Mouse (Mus musculus) urinary bladder, postnatal 25 days (tissue): ENCODE results near the gene Tchp.

ENCODE experiments used
- DNase-seq: peaks from one replicate; pipeline ENCODE4 v3.0.0; 2022; ENCODE audit warnings: low spot score

The Tchp gene

DNA sequence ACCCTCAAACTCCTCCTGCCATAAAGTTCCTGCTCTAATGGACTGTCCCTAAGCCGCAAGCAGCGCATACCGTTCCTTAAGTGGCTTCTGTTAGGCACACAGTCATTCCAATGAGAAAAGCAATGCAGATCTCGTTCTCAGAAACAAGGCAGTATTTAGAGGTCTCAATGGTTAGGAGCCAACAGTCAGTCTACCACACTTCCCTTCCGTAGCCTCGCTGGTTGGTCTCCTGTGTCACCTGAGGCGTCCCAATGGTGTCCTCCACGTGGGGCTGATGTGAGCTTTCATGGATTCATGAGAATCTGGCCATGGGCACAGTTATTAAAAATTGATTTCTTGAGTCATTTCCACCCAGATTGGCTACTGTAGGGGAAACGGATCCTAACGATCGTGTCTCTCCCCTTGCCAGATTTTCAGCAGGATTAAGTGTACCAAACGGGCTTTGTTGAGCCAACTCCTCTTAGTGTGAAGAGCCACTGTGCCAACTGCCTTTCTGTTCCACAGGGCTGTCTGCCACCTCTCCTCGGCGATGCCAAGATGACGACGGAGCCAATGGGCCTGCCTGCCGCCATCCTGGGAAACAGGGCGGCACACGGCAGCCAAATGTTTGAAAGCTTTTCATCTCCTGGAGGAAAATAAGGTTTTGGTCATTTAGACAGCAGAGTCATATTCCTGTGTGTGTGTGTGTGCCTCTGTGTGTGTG lies 9.4 kb upstream of the Tchp start:
- DNase-seq, result no peak

DNA sequence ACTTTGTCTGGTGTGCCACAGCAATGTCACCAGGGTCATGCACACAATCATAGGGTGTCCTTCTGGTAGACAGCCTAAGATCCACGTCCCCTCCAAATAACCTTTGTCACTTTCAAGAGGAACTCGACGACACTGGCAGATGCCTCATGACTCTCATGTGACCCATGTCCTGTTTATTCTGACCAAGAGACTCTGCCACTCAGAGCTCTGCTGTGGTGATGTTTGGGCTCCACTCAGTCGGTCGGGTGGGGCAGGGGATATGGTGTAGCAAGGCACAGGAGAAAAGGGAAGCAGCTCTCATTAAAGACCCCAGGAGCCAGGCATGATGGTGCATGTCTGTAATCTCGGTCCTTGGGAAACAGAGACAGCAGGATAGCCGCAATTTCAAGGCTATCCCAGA lies 8.5 kb upstream of the Tchp start:
- DNase-seq, result no peak

DNA sequence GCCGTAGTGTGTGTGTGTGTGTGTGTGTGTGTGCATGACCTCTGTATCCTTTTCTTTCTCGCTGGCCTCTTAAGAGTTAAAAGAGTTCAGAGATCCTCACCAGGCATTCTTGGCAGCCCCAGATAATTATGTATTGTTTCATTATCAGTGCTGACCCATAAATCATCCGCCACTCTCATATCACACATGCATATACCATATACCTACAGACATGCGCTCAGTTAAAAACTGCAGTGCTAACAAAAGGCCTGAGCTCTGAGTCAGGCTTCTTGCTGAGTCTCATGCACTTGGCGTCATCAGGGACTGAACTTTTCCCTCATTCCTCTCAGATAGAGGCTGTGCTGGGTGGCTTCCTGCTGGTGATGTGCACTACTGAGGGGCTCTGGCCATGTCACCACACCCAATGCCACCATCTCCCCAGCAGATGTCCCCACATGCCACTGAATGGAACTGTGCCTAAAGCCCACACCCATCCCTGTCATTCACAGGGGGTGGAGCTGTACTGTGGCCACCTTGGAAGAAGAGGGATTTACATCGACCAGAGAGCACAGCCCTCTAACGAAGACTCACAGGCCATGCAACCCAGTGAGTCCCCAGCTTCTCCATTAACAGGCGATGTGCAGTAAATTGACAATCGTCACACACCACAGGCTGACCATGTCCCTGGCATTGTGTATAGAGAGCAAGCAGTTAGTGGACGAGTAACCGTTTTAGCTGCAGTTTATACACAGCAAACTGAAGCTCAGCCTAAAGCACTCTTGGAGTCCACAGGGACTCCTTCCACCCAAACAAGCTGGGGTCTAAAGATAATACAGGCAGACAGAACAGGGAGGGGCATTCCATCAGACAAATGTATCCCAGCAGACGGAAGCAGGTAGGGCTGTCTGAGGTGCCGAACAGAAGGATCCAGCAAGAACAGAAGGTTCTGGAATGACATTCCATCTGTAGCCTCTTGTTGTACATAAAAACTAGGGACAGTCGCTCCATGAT lies 4.9 kb upstream of the Tchp start:
- no peak for DNase-seq

DNA sequence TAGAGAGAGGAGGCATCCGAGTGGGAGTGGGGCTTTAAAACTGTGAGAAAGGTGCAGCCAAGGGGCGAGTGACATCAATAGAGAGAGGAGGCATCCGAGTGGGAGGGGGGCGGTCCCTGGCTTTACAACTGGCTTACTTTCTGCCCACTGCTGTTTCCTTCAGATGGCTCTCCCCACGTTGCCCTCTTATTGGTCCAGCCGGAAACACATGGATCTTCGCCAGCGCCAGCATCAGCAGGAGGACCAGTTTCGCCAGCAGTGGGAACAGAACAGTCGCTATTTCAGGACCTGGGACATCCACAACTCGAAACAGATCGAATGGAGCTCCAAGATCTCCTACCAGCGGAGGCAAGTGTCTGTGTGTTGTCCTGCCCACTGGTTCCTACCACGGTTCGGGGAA lies 931 bp downstream of the Tchp start:
- DNase-seq, result no peak

DNA sequence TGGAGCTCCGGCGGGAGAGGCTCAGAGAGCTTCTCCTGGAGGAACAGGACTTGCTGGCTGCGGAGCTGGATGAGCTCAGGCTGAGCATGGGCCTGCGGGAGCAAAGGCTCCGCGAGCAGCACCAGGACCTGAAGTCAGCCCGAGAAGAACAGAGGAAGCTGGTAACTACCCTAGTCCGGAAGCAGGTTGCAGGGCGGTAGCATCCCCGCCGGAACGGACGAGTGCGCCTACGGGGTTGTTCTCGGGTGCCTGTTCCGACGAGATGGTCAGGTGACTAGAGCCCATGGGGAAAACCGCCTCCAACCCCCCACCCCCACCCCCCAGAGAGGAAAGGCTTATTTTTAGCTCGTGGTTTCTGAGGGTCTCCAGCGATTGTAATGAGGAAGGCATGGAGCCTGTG lies 1.8 kb downstream of the Tchp start:
- DNase-seq, result no peak

DNA sequence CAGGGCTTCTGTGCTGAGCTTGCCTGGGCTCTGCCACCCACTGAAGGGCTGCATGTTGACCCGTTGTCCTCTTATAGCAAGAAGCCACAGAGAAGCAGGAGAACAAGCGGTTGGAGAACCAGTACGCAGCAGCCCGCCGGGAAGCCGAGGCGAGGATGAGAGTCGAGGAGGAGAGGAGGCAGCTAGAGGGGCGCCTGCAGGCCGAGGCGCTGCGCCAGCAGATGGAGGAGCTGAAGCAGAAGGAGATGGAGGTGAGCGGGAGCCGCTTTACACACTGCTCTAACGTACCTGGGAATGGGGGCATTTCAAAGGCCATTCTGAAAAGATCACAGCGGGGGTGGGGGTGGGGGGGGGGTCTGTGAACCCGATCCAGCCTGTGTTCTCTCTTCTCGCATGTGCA lies 7.0 kb downstream of the Tchp start:
- no peak for DNase-seq

DNA sequence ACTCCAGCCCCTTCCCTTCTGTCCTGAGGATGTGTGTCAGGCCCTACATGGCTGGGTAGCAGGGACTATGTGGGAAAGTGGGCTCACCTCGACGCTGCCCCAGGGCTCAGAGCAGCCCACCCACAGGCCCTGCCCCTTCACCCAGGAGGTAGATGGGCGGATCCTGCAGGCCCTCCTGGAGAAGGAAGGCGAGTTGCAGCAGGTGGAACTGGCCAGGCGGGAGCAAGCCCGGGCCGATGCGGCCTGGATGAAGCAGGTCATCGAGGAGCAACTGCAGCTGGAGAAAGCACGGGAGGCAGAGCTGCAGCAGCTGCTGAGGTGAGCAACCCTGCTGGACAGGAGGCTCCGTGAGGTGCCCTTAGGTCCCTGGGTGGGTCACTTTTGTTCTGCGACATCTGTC lies 9.7 kb downstream of the Tchp start:
- DNase-seq, result no peak

GRCm38 (mm10) chr5:114717937-114718336 lies 10.4 kb downstream of the Tchp start:
- DNase-seq, result no peak

DNA sequence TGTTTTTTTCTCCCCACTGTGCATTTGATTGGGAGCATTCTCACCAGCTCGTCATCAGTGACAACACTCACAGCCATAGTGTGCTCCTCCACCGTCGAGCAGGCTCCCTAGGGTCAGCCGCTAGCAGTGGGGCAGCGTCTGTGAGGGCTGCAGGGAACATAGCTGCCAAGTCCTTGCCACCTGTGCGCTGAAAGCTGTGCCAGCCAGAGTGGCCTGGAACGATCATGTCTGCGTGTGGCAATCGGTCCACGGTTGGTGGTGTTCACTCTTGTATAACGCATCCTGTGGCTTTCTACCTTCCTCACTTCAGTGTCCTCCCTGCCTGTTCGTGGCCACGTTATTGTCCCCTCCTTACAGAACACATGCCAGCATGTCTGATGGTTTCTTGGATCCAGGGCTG lies 10.9 kb downstream of the Tchp start:
- no peak for DNase-seq

- DNase-seq, result no peak
These were observed 11.7 kb downstream of the Tchp start for GRCm38 (mm10) chr5:114719003-114719927.

DNA sequence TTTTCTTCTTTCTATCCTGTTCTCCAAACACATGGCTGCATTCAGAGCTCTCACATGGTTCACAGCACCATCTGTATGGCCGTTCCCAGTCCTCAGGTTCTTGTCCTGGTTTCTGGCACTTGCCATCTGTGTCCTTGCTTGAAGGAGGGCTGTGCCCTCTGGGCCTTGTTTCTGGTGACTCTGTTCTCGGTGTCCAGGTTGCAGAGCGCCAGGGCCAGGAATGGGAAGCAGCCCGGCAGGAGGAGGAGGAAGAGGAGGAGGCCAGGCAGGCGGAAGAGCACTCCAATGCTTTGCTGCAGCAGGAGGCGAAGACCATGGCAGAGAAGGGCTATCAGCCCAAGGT lies 12.3 kb downstream of the Tchp start:
- DNase-seq, result no peak

- no peak for DNase-seq
These were observed 13.2 kb downstream of the Tchp start for GRCm38 (mm10) chr5:114720784-114721183.

DNA sequence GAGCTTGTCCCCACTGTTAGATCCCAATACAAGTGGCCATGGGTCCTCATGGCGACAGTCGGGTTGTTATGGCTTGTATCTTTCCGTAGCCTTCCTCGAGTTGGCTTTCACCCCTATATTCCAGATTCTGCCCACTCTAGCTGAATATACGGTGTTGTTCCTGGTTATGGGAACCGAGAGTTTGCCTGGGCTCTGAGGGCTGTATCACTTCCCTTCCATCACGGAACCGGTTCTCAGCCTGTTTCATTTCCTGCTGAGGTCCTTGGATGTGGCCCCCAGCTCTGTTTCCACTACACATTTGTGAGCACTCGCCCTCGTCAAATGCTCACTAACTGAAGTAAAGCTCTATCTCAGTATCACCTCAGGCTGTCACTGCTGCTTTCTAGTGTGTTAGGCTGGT lies 14.4 kb downstream of the Tchp start:
- DNase-seq, result no peak

DNA sequence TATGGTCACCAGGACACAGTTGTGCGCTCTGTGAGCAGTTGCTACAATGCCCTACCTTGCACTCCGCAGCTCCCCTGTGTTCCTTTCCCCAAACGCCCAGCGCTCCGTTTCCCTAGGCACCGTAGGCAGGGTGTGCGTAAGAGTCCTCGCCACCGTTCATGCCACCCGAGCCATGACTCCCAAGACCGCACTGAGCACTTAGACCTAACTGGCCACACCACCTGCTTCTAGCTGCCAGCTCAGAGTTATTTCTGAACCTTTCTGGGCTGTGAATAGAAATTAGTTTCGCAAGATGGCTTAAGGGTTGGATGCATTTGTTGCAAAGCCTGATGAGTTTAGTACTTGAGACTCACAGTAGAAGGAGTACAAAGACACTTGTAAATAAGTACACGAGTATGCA lies 15.3 kb downstream of the Tchp start:
- DNase-seq, result no peak

GRCm38 (mm10) chr5:114728160-114728559 lies 20.6 kb downstream of the Tchp start:
- no peak for DNase-seq

GRCm38 (mm10) chr5:114730129-114730528 lies 22.6 kb downstream of the Tchp start:
- no peak for DNase-seq

DNA sequence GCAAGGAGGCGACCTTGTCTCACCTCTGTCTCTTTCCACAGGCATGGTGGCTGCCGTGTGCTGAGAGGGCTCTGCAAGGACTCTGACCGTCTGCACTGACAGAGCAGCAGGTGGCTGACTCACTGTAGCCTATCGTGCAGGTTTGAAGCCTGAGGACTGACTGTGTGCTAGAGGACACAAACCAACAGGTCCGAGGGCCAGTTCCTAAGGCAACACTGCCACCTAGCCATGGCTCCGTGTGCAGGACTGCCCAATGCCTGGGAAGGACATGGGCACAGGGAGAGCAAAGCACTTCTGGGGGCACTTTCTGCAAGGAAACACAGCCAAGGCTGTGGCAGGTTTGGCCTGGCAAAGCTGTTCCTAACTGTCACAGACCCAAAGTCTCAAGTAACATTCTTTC lies 23.9 kb downstream of the Tchp start:
- DNase-seq, result no peak

- no peak for DNase-seq
These were observed 24.4 kb downstream of the Tchp start for GRCm38 (mm10) chr5:114731969-114732368.

- DNase-seq, result no peak
These were observed 26.0 kb downstream of the Tchp start for GRCm38 (mm10) chr5:114733606-114734005.

GRCm38 (mm10) chr5:114737090-114737887 lies 29.7 kb downstream of the Tchp start:
- no peak for DNase-seq

DNA sequence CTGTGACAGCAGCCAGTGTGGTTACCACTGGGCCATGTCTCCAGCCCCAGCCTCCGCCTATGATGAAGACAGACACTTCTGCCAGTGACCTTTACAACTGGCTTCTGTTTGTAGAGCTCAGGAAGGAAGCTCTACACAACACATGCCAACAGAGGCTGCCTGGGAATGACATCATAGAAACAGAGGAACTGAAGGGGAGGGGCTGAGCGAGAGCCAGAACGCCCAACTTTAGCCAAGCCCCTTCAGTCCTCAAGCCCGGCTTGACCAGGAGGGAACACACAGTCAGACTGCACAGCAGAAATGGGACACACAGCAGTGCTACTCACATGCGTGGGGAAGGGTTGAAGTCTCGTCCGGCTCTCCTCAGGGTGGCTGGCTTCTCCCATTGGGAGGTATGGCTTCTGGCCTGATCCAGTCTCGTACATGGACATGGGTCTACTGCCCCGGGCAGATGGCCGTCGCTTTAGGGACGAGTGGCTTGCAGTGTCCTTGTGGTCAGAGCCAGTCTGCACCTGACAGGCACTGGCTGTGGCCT lies 31.2 kb downstream of the Tchp start:
- DNase-seq, result no peak
